Mouse (Mus musculus): ENCODE data around the gene Fam120b. TPM values are rescaled to one million over a fixed set of nuclear protein-coding genes. Genes with fewer than 3 reads are reported as not detected.

Fam120b gene
- polyA plus RNA-seq, 1 experiment from 2014 or later = 8.0 TPM

GRCm38 (mm10) chr17:15377901-15378300 lies 18.1 kb upstream of the Fam120b start:
- Histone ChIP-seq H3K4me1 (ENCODE audit: control insufficient read depth, low read depth, low read length) (no peaks in the 10 kb centered on the region; the same call in 1 of the 2 replicates), H3K4me3 (ENCODE audit: low read depth, low read length) (no peak overlapping the region), H3K4me2 (ENCODE audit: low read depth, low read length) (no peak overlapping the region), H3K36me3 (ENCODE audit: control insufficient read depth, insufficient read depth) (no peaks in the 10 kb centered on the region), H3K9me3 (replicated peaks; ENCODE audit: control insufficient read depth, low read length) (no peaks in the 10 kb centered on the region), H3K27me3 (ENCODE audit: control insufficient read depth, insufficient read depth, low read depth, low read length) (peaks cover 95% of the 10 kb centered on the region), H3K9ac (ENCODE audit: low read depth, low read length) (no peak overlapping the region), H3K27ac (ENCODE audit: low read length) (no peak overlapping the region)
- ATAC-seq (ENCODE audit: low read depth) = no peak
- WGBS (ENCODE audit: insufficient replicate concordance) = 5% methylated on average over 1 of the region's 1 CpGs

GRCm38 (mm10) chr17:15378413-15379109 lies 17.4 kb upstream of the Fam120b start:
- 15% methylated on average over 15 of the region's 15 CpGs for WGBS (ENCODE audit: insufficient replicate concordance)
- Histone ChIP-seq H3K27ac (ENCODE audit: low read length) (no peak overlapping the region), H3K9ac (ENCODE audit: low read depth, low read length) (no peak overlapping the region), H3K36me3 (ENCODE audit: control insufficient read depth, insufficient read depth) (no peaks in the 10 kb centered on the region), H3K9me3 (replicated peaks; ENCODE audit: control insufficient read depth, low read length) (no peaks in the 10 kb centered on the region), H3K27me3 (ENCODE audit: control insufficient read depth, insufficient read depth, low read depth, low read length) (peaks cover 90% of the 10 kb centered on the region), H3K4me3 (ENCODE audit: low read depth, low read length) (no peak overlapping the region), H3K4me2 (ENCODE audit: low read depth, low read length) (no peak overlapping the region), H3K4me1 (ENCODE audit: control insufficient read depth, low read depth, low read length) (no peaks in the 10 kb centered on the region; the same call in 1 of the 2 replicates)
- no peak for ATAC-seq (ENCODE audit: low read depth)

DNA sequence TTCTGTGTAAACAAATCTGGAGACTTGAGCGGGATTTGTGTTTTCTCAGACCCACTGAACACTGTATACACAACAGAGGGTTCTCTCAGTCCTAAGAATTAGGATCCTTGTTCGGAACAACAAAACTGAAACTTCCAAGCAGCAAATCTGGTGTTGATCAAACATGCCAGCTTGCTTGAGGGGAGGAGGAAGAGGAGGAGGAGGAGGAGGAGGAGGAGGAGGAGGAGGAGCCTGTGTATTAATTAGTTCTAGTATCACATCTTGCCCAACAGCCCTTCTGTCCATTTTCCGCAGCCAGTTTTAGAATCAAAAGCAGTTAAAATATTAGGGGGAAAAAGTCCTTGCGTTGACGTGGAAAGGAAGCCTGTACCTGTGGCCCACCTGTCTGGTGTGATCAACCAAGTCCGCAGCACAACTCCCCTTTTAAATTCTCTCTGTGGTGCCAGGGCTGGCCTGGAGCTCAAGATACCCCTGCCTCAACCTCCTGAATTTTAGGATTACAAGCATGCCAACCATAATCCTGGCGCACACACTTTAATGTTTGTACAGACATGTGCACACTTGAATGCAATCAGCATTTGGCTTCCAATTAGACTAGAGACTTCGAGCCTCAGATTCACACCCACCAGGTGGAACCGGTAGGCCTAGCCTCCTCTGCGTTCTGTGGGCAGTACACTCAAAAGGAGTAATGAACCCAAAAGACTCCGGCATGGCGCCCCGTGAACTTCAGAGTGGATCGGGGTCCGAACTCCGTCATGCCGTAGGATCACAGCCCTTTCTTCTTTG lies 16.1 kb upstream of the Fam120b start:
- H3K36me3 ChIP-seq (ENCODE audit: control insufficient read depth, insufficient read depth) = no peaks in the 10 kb centered on the region
- peaks cover 77% of the 10 kb centered on the region for H3K27me3 ChIP-seq (ENCODE audit: control insufficient read depth, insufficient read depth, low read depth, low read length)
- no peak for ATAC-seq (ENCODE audit: low read depth)
- no peak overlapping the region for H3K27ac ChIP-seq (ENCODE audit: low read length)
- peak overlapping the region; percentile 55 for H3K4me2 ChIP-seq (ENCODE audit: low read depth, low read length)
- peak overlapping the region; percentile 42 for H3K4me3 ChIP-seq (ENCODE audit: low read depth, low read length)
- no peaks in the 10 kb centered on the region for H3K9me3 ChIP-seq (replicated peaks; ENCODE audit: control insufficient read depth, low read length)
- no peak overlapping the region for H3K9ac ChIP-seq (ENCODE audit: low read depth, low read length)
- H3K4me1 ChIP-seq (ENCODE audit: control insufficient read depth, low read depth, low read length) = no peaks in the 10 kb centered on the region; the same call in 1 of the 2 replicates
- WGBS (ENCODE audit: insufficient replicate concordance) = 13% methylated on average over 17 of the region's 17 CpGs

DNA sequence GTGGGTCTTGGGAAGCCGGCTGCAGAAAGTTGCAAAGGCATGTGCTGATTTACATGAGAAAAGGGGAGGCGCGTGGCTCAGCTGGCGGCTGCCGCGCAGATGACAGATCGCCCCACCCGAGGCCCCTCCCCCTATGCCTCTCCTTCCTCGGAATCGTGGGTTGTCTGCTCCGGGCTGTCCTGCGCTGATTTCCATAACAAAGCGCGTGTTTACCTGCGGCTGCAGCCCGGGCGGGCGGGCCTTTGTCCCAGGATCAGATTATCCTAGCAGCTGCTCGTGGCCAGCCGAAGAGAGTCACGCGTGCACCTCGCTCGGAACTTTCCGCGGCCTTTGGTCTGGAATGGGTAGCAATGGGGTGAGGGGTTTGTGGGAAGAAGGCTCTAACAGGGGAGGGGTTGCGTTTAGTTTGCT lies 15.4 kb upstream of the Fam120b start:
- peak overlapping the region; percentile 4; the same call in 1 of the 2 replicates for H3K9ac ChIP-seq (ENCODE audit: low read depth, low read length)
- H3K36me3 ChIP-seq (ENCODE audit: control insufficient read depth, insufficient read depth) = no peaks in the 10 kb centered on the region
- no peak overlapping the region for H3K27ac ChIP-seq (ENCODE audit: low read length)
- peaks cover 69% of the 10 kb centered on the region for H3K27me3 ChIP-seq (ENCODE audit: control insufficient read depth, insufficient read depth, low read depth, low read length)
- H3K4me1 ChIP-seq (ENCODE audit: control insufficient read depth, low read depth, low read length) = no peaks in the 10 kb centered on the region; the same call in 1 of the 2 replicates
- H3K9me3 ChIP-seq (replicated peaks; ENCODE audit: control insufficient read depth, low read length) = no peaks in the 10 kb centered on the region
- 1% methylated on average over 27 of the region's 27 CpGs for WGBS (ENCODE audit: insufficient replicate concordance)
- H3K4me3 ChIP-seq (ENCODE audit: low read depth, low read length) = peak overlapping the region; percentile 42
- ATAC-seq (ENCODE audit: low read depth) = peak; percentile 26; the same call in 1 of the 2 replicates
- peak overlapping the region; percentile 55 for H3K4me2 ChIP-seq (ENCODE audit: low read depth, low read length)

DNA sequence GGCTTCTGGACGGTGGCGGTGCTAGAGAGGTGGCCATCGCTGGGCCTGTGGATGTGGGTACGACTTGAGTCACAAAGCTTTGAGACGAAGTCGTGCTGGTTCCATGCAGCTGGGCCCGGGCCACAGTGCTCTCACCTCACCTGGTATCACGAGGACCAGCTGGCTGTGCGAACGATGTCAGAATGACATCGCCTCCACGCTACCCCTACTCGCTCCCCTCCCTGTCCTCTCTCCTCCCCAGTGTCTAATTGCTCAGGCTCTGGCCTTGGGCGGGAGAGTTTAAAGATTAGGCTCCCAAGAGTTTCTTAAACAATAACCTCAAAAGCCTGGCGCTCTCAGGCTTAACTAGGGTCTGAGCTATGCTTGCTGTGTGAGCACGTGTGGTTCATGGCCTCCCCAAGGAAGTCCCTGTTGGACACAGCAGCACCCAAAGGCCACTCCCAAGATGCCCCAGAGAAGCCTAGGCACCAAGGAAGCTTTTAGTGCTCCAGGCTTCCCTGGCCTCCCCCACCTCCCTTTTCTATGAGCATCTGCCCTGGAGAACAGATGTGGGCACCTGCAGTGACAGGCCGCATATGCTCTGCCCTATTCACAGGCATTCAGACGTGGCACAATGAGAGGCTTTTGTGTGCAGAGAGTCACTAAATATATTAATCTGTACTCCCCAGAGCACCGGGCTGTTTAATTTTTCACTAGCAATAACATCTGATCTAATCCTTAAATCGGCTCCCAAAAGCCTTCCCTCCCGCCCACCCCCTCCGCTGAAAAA lies 14.7 kb upstream of the Fam120b start:
- ATAC-seq (ENCODE audit: low read depth) = no peak
- H3K9me3 ChIP-seq (replicated peaks; ENCODE audit: control insufficient read depth, low read length) = no peaks in the 10 kb centered on the region
- H3K27ac ChIP-seq (ENCODE audit: low read length) = no peak overlapping the region
- peak overlapping the region; percentile 55 for H3K4me2 ChIP-seq (ENCODE audit: low read depth, low read length)
- peak overlapping the region; percentile 4; the same call in 1 of the 2 replicates for H3K9ac ChIP-seq (ENCODE audit: low read depth, low read length)
- H3K4me1 ChIP-seq (ENCODE audit: control insufficient read depth, low read depth, low read length) = no peaks in the 10 kb centered on the region; the same call in 1 of the 2 replicates
- H3K4me3 ChIP-seq (ENCODE audit: low read depth, low read length) = peak overlapping the region; percentile 42
- WGBS (ENCODE audit: insufficient replicate concordance) = 18% methylated on average over 22 of the region's 22 CpGs
- no peaks in the 10 kb centered on the region for H3K36me3 ChIP-seq (ENCODE audit: control insufficient read depth, insufficient read depth)
- peaks cover 63% of the 10 kb centered on the region for H3K27me3 ChIP-seq (ENCODE audit: control insufficient read depth, insufficient read depth, low read depth, low read length)

DNA sequence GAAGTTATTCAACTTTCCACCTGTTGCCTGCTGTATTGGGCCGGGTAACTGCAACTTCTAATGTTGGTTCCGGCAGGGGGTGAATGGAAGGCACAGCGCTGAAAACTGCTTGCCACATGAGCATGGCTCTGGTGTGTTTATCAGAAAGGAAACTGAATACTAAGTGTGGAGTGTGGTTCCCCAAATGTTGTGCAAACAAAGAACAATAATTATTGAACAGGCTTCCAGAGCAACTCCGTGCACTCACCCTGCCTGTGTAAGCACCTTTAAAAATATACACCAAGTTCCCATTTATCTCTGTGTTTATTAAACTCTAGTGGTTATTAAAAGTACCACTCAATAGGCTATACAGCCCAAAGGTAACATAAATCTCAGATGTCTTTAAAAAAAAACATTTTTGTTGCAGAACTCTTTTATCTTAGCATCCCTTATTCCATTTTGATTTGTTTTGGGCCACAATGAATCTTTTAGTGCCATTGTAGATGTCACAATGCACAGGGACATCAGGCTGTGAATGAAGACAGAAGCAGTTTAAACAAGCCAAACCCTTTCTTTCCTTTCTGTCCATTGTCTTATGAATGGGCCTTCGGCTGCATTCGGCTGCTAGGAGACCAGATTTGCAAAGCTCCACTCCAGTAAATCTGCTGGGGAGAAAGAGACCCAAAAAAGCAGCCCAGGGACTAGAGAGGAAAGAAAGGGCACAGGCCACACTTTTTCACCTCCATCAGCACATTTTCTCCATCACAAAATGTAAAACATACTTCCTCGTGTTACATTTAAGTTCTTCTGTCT lies 13.9 kb upstream of the Fam120b start:
- Histone ChIP-seq H3K9me3 (replicated peaks; ENCODE audit: control insufficient read depth, low read length) (no peaks in the 10 kb centered on the region), H3K9ac (ENCODE audit: low read depth, low read length) (no peak overlapping the region), H3K4me2 (ENCODE audit: low read depth, low read length) (no peak overlapping the region), H3K27ac (ENCODE audit: low read length) (no peak overlapping the region), H3K36me3 (ENCODE audit: control insufficient read depth, insufficient read depth) (no peaks in the 10 kb centered on the region), H3K4me3 (ENCODE audit: low read depth, low read length) (no peak overlapping the region), H3K4me1 (ENCODE audit: control insufficient read depth, low read depth, low read length) (no peaks in the 10 kb centered on the region; the same call in 1 of the 2 replicates), H3K27me3 (ENCODE audit: control insufficient read depth, insufficient read depth, low read depth, low read length) (peaks cover 55% of the 10 kb centered on the region)
- ATAC-seq (ENCODE audit: low read depth) = no peak
- 27% methylated on average over 7 of the region's 7 CpGs for WGBS (ENCODE audit: insufficient replicate concordance)

GRCm38 (mm10) chr17:15383360-15383759 lies 12.6 kb upstream of the Fam120b start:
- Histone ChIP-seq H3K4me1 (ENCODE audit: control insufficient read depth, low read depth, low read length) (no peaks in the 10 kb centered on the region; the same call in 1 of the 2 replicates), H3K4me3 (ENCODE audit: low read depth, low read length) (no peak overlapping the region), H3K9ac (ENCODE audit: low read depth, low read length) (no peak overlapping the region), H3K9me3 (replicated peaks; ENCODE audit: control insufficient read depth, low read length) (no peaks in the 10 kb centered on the region), H3K27me3 (ENCODE audit: control insufficient read depth, insufficient read depth, low read depth, low read length) (peaks cover 43% of the 10 kb centered on the region), H3K4me2 (ENCODE audit: low read depth, low read length) (no peak overlapping the region), H3K27ac (ENCODE audit: low read length) (no peak overlapping the region), H3K36me3 (ENCODE audit: control insufficient read depth, insufficient read depth) (no peaks in the 10 kb centered on the region)
- 76% methylated on average over 5 of the region's 5 CpGs for WGBS (ENCODE audit: insufficient replicate concordance)
- ATAC-seq (ENCODE audit: low read depth) = no peak

- no peak overlapping the region for H3K27ac ChIP-seq (ENCODE audit: low read length)
- no peak; the same call in 1 of the 2 replicates for ATAC-seq (ENCODE audit: low read depth)
Observed at GRCm38 (mm10) chr17:15388892-15389291, 7.1 kb upstream of the Fam120b start.

More at GRCm38 (mm10) chr17:15388892-15389291, 7.1 kb upstream of the Fam120b start:
- Histone ChIP-seq H3K4me3 (ENCODE audit: low read depth, low read length) (no peak overlapping the region), H3K4me2 (ENCODE audit: low read depth, low read length) (no peak overlapping the region), H3K9me3 (replicated peaks; ENCODE audit: control insufficient read depth, low read length) (no peaks in the 10 kb centered on the region), H3K4me1 (ENCODE audit: control insufficient read depth, low read depth, low read length) (no peaks in the 10 kb centered on the region), H3K27me3 (ENCODE audit: control insufficient read depth, insufficient read depth, low read depth, low read length) (no peaks in the 10 kb centered on the region), H3K36me3 (ENCODE audit: control insufficient read depth, insufficient read depth) (no peaks in the 10 kb centered on the region), H3K9ac (ENCODE audit: low read depth, low read length) (no peak overlapping the region)
- 45% methylated on average over 4 of the region's 4 CpGs for WGBS (ENCODE audit: insufficient replicate concordance)
